Mouse (Mus musculus): Measurements from ENCODE around the gene Itpkc.

GRCm38 (mm10) chr7:27218586-27218985 lies 9.9 kb downstream of the Itpkc start:
- TF ChIP-seq CTCF (IDR thresholded peaks at IDR 0.05; ENCODE audit: borderline replicate concordance, insufficient read depth, low read depth, low read length), result no peak
- TF ChIP-seq POLR2A (IDR thresholded peaks at IDR 0.05; ENCODE audit: borderline replicate concordance, insufficient read depth, low read length), result no peak
